Mouse (Mus musculus): ENCODE data around the gene Tet1.

DNA sequence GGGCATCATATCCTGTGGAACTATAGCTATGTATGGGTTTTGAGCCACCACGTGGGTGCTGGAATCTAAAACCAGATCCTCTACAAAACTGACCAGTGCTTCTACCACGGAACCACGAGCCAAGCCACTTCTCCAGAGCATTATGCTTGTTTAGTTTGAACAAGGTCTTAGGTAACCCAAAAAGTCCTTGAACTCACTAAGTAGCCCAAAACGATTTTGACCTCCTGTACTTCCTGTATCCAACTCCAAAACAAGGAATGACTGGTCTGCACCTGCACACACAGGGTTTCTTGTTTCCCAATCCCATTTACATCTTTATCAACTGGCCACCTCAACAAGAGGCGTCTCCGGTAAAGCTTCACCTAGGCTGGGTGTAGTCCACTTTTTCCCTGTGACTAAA lies 13.4 kb downstream of the Tet1 start:
- TF ChIP-seq CHD2 (IDR thresholded peaks at IDR 0.05; ENCODE audit: low read length) = no peak
- TF ChIP-seq GATA1 (IDR thresholded peaks at IDR 0.05; ENCODE audit: low read depth, low read length) = no peak
- TF ChIP-seq CTCF (IDR thresholded peaks at IDR 0.05 in 2 of 3, conservative IDR thresholded peaks at IDR 0.05 in 1 of 3; ENCODE audit: control insufficient read depth in 1 of 3, insufficient read depth in 1 of 3, low read depth in 2 of 3, low read length in 3 of 3, poor library complexity in 1 of 3, severe bottlenecking in 1 of 3) = no peak
- TF ChIP-seq POLR2A (IDR thresholded peaks at IDR 0.05; ENCODE audit: control insufficient read depth in 1 of 2, insufficient read depth in 1 of 2, low read depth in 1 of 2, low read length in 2 of 2, poor library complexity in 1 of 2) = no peak
- no peak for TF ChIP-seq EP300 (IDR thresholded peaks at IDR 0.05; ENCODE audit: low read depth in 1 of 2, low read length in 2 of 2)
- TF ChIP-seq POLR2AphosphoS5 (IDR thresholded peaks at IDR 0.05; ENCODE audit: borderline replicate concordance, low read depth, low read length) = no peak
- no peak for TF ChIP-seq TAL1 (IDR thresholded peaks at IDR 0.05; ENCODE audit: low read length)
- no peak for TF ChIP-seq TBP (IDR thresholded peaks at IDR 0.05; ENCODE audit: low read depth, low read length)
- TF ChIP-seq ZC3H11A (IDR thresholded peaks at IDR 0.05; ENCODE audit: low read depth, low read length) = no peak
